Mouse (Mus musculus) spleen, postnatal 4 days (tissue): ENCODE data around the gene Ctso.

Source experiments
- DNase-seq, 2 experiments: peaks; one replicate each; pipeline ENCODE4 v3.0.0; 2022; ENCODE audit warnings: low spot score in 2 of 2

The Ctso gene

GRCm38 (mm10) chr3:81932141-81933101, at the start of gene Ctso:
Gene Ctso, plus strand, starts transcription at chr3:81932601.
- peak; percentile 81 to 90 for DNase-seq

- DNase-seq, result no peak
These were observed 48.5 kb upstream of the Ctso start for GRCm38 (mm10) chr3:81883916-81884315.

DNA sequence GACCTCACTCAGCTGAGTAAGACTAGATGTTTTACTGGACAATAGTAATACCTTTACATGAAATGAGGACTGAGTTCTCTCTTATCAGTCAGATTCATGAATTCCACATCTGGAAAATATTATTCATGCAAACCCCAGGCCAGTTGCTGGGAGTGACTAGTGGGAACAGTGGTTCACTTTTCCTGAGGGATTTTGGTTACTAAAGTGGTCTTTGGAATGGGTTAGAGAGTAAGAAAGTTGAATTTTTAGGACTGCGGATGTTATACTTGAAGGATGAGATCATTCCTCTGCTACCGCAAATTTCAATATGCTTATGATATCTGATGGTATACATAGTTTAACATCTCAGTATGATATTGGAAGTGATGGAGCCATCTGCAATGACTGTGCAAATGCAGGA, 46.8 kb upstream of the Ctso start:
- no peak for DNase-seq

- no peak for DNase-seq
These were observed 43.3 kb upstream of the Ctso start for GRCm38 (mm10) chr3:81889137-81889536.

DNA sequence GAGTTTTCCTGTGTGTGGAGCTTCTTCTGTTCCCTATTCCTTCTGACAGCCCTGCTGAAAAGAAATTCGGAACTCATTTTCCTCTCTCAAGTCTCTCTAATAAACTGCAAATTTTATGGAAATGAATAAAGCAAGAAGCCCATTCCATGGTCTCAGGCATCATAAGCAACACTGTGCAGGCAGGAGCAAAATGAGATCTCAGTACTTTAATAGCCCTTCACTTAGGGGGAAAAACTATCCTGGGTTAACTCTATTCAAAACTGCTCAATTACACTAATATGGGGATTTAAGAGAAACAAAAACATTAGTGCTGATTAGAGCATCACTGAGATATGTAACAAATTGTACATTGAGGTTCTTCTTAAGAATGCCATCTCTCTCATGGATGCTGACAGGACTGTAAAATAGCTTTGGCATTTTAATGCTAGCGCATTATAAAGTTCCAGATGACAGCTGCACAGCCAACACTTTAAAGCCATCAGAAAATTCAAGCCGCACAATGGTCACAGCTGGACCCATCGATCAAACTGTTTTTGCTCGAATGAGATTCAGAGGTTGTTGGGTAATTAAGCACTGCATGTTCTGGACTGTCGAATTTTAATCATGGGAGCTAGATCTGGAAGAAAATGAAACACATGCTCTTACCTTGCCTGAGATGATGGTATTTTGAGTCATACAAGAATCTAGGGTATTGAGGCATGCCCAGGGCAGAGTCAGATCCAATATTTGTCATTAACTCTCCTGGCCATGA, 21.9 kb upstream of the Ctso start:
- DNase-seq, result no peak

DNA sequence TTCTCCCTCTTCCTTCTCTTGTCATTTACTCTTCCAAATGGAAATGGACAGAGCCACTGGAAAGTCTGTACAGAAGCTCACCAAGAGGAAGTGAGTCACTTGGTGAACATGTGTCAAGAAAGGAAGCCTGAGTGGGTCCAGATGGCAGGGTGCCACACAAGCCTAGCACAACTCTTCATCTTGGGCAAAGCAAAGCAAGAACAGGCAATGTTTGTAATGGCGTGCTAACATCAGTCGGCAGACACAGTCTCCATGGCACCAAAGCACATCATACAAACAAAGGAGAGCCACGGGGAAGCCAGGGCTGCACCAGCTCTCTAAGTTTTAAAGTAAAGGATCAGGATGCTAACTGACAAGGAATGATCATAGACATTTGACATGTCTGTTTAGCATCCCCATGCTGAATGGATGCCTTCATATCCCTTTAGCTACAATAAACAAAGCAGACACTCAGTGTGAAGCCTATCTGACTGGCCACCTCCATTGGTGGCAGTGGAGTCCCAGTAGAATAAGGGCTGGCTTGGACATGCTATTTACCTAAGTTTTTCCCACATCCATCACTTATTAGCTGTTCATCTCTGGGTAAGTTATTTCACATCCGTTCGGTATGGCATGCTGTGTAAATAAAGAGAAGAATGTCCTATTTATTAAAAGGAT, 16.2 kb upstream of the Ctso start:
- no peak for DNase-seq

DNA sequence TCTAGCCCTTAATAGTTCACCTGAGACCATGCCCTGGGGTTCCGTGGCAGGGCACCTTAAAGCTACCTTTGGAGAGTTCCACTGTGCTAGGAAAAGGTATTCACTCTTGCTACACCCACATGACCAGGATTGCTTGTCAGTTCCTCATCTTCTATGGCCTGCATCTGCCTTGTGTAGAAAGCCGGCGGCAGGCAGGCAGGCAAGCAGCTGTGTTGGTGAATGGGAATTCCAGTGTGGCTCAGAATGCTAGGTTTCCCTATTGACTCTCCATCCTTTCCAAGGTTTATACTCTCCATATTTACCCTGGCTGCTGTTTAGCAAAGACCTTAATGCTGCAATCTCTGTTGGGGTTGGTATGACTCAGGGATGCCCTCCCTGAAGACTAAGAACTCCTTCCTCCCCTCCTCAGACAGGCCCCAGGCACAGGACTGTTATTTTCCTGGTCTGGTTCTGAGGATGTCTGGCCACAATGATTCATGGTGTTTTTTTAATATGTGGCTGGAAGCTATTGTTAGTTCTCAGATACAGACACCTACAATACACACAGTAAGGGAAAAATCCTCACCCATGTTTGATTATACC, 15.0 kb upstream of the Ctso start:
- no peak for DNase-seq

GRCm38 (mm10) chr3:81918215-81918614, 14.2 kb upstream of the Ctso start:
- DNase-seq, result no peak

DNA sequence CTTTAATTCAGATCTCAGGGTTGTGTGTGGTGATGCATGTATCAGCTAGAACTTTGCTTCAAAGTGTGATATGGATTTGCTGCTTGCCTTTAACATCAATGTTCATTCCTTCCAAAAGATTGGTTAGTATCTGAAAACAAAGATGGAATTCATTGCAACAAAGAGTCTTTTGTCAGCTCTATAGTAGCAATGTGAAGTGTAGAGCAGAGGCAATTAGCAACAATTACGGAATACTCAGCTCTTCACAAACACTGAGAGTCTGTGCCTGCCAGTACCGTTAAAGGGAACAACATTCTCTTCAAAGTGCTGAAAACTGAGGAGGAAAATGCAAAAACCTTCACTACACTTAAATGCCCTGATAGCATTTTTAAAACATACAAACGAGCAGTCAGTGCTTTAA, 12.7 kb upstream of the Ctso start:
- no peak for DNase-seq

DNA sequence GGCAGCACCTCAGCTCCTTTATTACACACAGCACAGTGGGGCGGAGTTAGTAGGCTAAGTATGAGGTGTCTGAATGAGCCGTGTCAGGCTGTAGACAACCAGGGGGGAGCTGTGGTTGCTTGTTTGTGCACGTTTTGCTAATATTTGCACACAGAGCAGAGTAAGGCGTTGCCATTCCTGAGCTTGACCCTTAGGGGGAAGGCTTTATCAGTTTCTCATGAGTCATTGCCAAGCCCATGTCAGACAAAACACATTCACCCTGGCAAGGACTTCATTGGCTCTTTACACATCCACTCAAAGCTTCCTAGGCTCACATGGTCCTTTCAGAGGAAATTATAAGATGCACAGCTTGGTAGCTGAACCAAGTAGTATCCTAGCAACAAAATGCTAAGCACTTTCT, 9.5 kb upstream of the Ctso start:
- DNase-seq, result no peak

- peak in 1 of 2 experiments; percentile 35 for DNase-seq
These were observed 7.5 kb upstream of the Ctso start for GRCm38 (mm10) chr3:81924931-81925330.

DNA sequence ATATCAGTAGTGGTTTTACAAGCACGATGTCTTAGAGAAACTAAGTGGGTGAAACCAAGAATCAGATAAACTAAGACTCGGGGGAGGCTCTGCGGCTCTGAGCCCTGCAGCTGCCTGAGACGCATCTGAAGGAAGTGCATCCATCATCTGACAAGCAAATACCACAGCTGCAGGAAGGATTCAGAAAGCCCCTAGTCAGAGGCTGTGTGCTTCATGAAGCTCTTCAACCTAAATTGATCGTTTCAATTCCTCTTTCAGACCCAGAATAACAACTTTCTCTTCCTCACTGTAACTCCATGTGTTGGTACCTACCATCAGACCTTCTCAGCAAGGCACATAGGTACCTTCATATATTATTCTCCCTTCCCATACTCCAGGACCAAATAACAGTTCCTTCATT, 6.5 kb upstream of the Ctso start:
- DNase-seq, result peak in 1 of 2 experiments; percentile 41

GRCm38 (mm10) chr3:81926764-81927325, 5.6 kb upstream of the Ctso start:
- DNase-seq, result no peak

- no peak for DNase-seq
These were observed 3.3 kb upstream of the Ctso start for GRCm38 (mm10) chr3:81929073-81929472.

- no peak for DNase-seq
These were observed 706 bp upstream of the Ctso start for GRCm38 (mm10) chr3:81931695-81932094.

DNA sequence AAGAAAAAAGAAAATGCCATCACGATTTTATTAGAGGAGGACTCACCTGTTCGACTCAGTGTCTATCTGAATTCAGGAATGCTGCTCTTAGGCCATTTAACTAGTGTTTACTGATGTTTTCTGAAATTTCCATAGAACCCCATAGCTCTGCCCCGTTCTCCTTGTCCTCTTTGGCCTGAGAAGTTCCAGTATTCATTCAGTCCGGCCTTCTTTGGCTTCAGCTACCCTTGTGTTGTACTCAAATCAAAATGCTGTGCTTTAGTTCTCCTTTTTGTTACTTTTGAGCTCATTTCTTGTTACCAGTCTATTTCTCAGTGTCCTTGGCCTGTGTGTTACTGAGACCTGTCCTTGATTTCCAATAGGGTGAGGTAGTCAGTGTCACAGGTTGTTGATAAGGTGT, 947 bp downstream of the Ctso start:
- no peak for DNase-seq

DNA sequence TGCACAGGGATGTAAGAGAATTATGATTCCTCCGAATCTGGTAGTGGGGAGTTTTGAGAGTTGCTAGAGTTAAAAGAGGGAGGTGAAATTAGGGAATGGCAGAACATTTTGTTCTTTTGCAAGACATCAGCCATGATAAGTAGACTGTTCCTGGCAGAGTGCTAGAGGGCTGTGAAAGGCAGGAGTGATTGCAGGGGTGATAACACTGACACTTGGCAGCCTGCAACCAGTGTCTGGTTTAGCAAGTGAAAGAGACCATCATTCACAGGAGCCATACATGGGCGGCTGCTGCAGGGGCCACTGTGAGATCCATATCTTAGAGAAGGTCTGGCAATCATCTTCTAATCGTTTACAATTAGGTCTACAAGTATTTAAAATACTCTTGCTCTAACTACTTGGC, 6.5 kb downstream of the Ctso start:
- no peak for DNase-seq

- DNase-seq, result no peak
These were observed 9.9 kb downstream of the Ctso start for GRCm38 (mm10) chr3:81942341-81942740.

- DNase-seq, result no peak
These were observed 10.7 kb downstream of the Ctso start for GRCm38 (mm10) chr3:81943097-81943496.

- no peak for DNase-seq
These were observed 12.5 kb downstream of the Ctso start for GRCm38 (mm10) chr3:81944851-81945393.

DNA sequence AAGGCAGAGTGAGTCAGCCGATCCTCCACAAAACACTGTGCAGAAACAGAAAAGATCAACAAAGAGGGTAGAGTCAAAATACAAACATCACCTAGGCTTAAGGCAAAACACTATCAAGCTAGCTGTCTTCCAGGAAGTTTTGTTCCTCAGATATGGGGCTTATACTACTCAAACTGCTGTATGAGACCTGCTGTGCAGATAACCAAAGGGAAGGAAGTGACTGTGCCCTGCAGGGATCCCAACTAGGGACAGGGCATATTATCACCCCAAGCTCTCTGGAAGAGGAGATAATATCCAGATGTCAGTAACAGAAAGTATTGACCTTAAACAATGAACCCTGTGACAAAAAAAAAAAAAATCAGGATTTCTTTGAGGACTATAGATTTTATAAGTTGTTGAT, 16.6 kb downstream of the Ctso start:
- no peak for DNase-seq
